20 mouse cellular contexts compared by ENCODE assay signal in the genomic region with DNA sequence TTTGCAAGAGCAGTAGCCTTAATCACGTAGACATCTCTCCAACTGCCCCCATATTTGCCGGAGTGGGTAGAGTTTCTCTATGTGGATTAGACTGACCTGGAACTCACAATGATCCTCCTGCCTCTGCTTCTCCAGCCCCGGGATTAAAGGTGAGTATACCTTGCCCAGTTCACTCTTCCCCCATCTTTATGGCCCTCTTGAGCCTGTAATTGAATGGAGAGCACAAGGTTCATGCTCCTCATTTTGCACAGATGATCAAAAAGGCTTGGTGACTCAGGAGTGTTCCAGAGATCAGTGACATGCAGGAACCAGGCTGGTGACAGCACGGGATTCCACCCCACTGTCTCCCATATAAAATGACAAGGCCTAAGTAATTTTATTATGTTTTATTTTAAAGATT.
"Had no signal": no experiment of that assay in that cellular context is flagged by ENCODE, and none has a peak within 500 bp of the region (broad histone marks: within the 10 kb centered on the region; RNA-seq: fewer than 3 reads in every experiment).

No protein-coding gene starts in this region.

- H3K36me3 ChIP-seq: midbrain, embryonic 10.5 days; midbrain, embryonic 12.5 days; neural tube, embryonic 13.5 days; neural tube, embryonic 15.5 days; stomach, embryonic 15.5 days had no signal

- H3K4me2 ChIP-seq: lung, embryonic 14.5 days; midbrain, embryonic 12.5 days; neural tube, embryonic 13.5 days; neural tube, embryonic 15.5 days; stomach, embryonic 15.5 days had no signal

- H3K9me3 ChIP-seq: midbrain, embryonic 10.5 days; midbrain, embryonic 12.5 days; neural tube, embryonic 13.5 days; neural tube, embryonic 15.5 days; stomach, embryonic 15.5 days had no signal

- H3K4me1 ChIP-seq: midbrain, embryonic 10.5 days; midbrain, embryonic 12.5 days; neural tube, embryonic 13.5 days; neural tube, embryonic 15.5 days; stomach, embryonic 15.5 days had no signal

- H3K27ac ChIP-seq: midbrain, embryonic 10.5 days; midbrain, embryonic 12.5 days; neural tube, embryonic 13.5 days; neural tube, embryonic 15.5 days; stomach, embryonic 15.5 days; stomach, postnatal 0 days had no signal

- ATAC-seq: midbrain, embryonic 16.5 days had no signal

- H3K27me3 ChIP-seq: midbrain, embryonic 12.5 days; neural tube, embryonic 13.5 days; neural tube, embryonic 15.5 days; stomach, embryonic 15.5 days had no signal

- H3K9ac ChIP-seq: lung, embryonic 14.5 days; midbrain, embryonic 12.5 days; neural tube, embryonic 13.5 days; neural tube, embryonic 15.5 days; stomach, embryonic 15.5 days had no signal

- DNase-seq: lung, adult 18-20 months; lung, embryonic 14.5 days; lung, postnatal 10 days; lung, postnatal 4 days; midbrain, embryonic 14.5 days; retina, postnatal 1 day; right cerebral cortex, adult 18-20 months; right cerebral cortex, postnatal 25 days; right cerebral cortex, postnatal 4 days; thymus, adult 2 months; thymus, postnatal 25 days; thymus, postnatal 4 days had no signal

- H3K4me3 ChIP-seq: midbrain, embryonic 10.5 days; midbrain, embryonic 12.5 days; myocyte; neural tube, embryonic 13.5 days; neural tube, embryonic 15.5 days; stomach, embryonic 15.5 days had no signal
